Mouse (Mus musculus): ENCODE data around the gene Smim5.

The Smim5 gene

GRCm38 (mm10) chr11:115929031-115929430, 29.3 kb downstream of the Smim5 start:
- DNase-seq (ENCODE audit: low spot score), result no peak

- DNase-seq (ENCODE audit: low spot score), result no peak
Observed at GRCm38 (mm10) chr11:115929818-115930217, 30.1 kb downstream of the Smim5 start.

GRCm38 (mm10) chr11:115931235-115931634, 31.5 kb downstream of the Smim5 start:
- no peak for DNase-seq (ENCODE audit: low spot score)

- DNase-seq (ENCODE audit: low spot score), result peak; percentile 97
Observed at GRCm38 (mm10) chr11:115933108-115933746, 33.5 kb downstream of the Smim5 start, which contains the start of the genes Sap30bp and Recql5. Sap30bp (plus strand) TSS chr11:115933282. Recql5 (minus strand) TSS chr11:115933477.

- no peak for DNase-seq (ENCODE audit: low spot score)
Observed at GRCm38 (mm10) chr11:115933747-115934110, 34.0 kb downstream of the Smim5 start.

GRCm38 (mm10) chr11:115939690-115940329, 40.0 kb downstream of the Smim5 start:
- DNase-seq (ENCODE audit: low spot score), result peak; percentile 89

- no peak for DNase-seq (ENCODE audit: low spot score)
Observed at GRCm38 (mm10) chr11:115941980-115942379, 42.2 kb downstream of the Smim5 start.

- no peak for DNase-seq (ENCODE audit: low spot score)
Observed at GRCm38 (mm10) chr11:115945247-115945646, 45.5 kb downstream of the Smim5 start.

GRCm38 (mm10) chr11:115946221-115946828, 46.6 kb downstream of the Smim5 start:
- no peak for DNase-seq (ENCODE audit: low spot score)

GRCm38 (mm10) chr11:115948316-115948715, 48.5 kb downstream of the Smim5 start:
- no peak for DNase-seq (ENCODE audit: low spot score)

GRCm38 (mm10) chr11:115950719-115951118, 51.0 kb downstream of the Smim5 start:
- DNase-seq (ENCODE audit: low spot score), result no peak

- DNase-seq (ENCODE audit: low spot score), result no peak
Observed at GRCm38 (mm10) chr11:115954712-115955111, 54.9 kb downstream of the Smim5 start.

- no peak for DNase-seq (ENCODE audit: low spot score)
Observed at GRCm38 (mm10) chr11:115955195-115955858, 55.6 kb downstream of the Smim5 start.

All from layer of hippocampus, adult 9-10 months (tissue).